Mouse (Mus musculus) embryo, embryonic 11 days (tissue): ENCODE measurements around the gene Atl1.

ENCODE experiments used
- DNase-seq: peaks from one replicate; pipeline ENCODE4 v3.0.0-alpha.2; 2015

The Atl1 gene

GRCm38 (mm10) chr12:69892371-69893251 lies at the start of gene Atl1, which contains the start of gene Map4k5:
TSS of gene Atl1 (plus strand) at chr12:69892614.
TSS of gene Map4k5 (minus strand) at chr12:69893200.
- peak; percentile 96 for DNase-seq

- peak; percentile 69 for DNase-seq
Measured at GRCm38 (mm10) chr12:69843531-69844445, 48.6 kb upstream of the Atl1 start.

- DNase-seq: no peak
Measured at GRCm38 (mm10) chr12:69845722-69846121, 46.7 kb upstream of the Atl1 start.

- no peak for DNase-seq
Measured at GRCm38 (mm10) chr12:69846499-69846898, 45.9 kb upstream of the Atl1 start.

- no peak for DNase-seq
Measured at GRCm38 (mm10) chr12:69848083-69848878, 44.1 kb upstream of the Atl1 start.

- DNase-seq: no peak
Measured at GRCm38 (mm10) chr12:69852288-69852687, 40.1 kb upstream of the Atl1 start.

- no peak for DNase-seq
Measured at GRCm38 (mm10) chr12:69853387-69853786, 39.0 kb upstream of the Atl1 start.

- no peak for DNase-seq
Measured at GRCm38 (mm10) chr12:69853942-69854341, 38.5 kb upstream of the Atl1 start.

GRCm38 (mm10) chr12:69855641-69856300 lies 36.6 kb upstream of the Atl1 start:
- DNase-seq: no peak

- DNase-seq: no peak
Measured at GRCm38 (mm10) chr12:69856398-69856797, 36.0 kb upstream of the Atl1 start.

- DNase-seq: no peak
Measured at GRCm38 (mm10) chr12:69857597-69857996, 34.8 kb upstream of the Atl1 start.

GRCm38 (mm10) chr12:69858847-69859246 lies 33.6 kb upstream of the Atl1 start:
- DNase-seq: no peak

- no peak for DNase-seq
Measured at GRCm38 (mm10) chr12:69863505-69863904, 28.9 kb upstream of the Atl1 start.

- DNase-seq: no peak
Measured at GRCm38 (mm10) chr12:69864164-69864692, 28.2 kb upstream of the Atl1 start.

GRCm38 (mm10) chr12:69867338-69867737 lies 25.1 kb upstream of the Atl1 start:
- no peak for DNase-seq

- DNase-seq: no peak
Measured at GRCm38 (mm10) chr12:69871632-69872031, 20.8 kb upstream of the Atl1 start.

GRCm38 (mm10) chr12:69877842-69878363 lies 14.5 kb upstream of the Atl1 start:
- no peak for DNase-seq

GRCm38 (mm10) chr12:69879172-69879665 lies 13.2 kb upstream of the Atl1 start:
- peak; percentile 50 for DNase-seq

GRCm38 (mm10) chr12:69879739-69880138 lies 12.7 kb upstream of the Atl1 start:
- no peak for DNase-seq

- no peak for DNase-seq
Measured at GRCm38 (mm10) chr12:69881198-69881905, 11.1 kb upstream of the Atl1 start.

- no peak for DNase-seq
Measured at GRCm38 (mm10) chr12:69884053-69884452, 8.4 kb upstream of the Atl1 start.
